Mouse (Mus musculus): Measurements from ENCODE around the gene Gpn1.

DNA sequence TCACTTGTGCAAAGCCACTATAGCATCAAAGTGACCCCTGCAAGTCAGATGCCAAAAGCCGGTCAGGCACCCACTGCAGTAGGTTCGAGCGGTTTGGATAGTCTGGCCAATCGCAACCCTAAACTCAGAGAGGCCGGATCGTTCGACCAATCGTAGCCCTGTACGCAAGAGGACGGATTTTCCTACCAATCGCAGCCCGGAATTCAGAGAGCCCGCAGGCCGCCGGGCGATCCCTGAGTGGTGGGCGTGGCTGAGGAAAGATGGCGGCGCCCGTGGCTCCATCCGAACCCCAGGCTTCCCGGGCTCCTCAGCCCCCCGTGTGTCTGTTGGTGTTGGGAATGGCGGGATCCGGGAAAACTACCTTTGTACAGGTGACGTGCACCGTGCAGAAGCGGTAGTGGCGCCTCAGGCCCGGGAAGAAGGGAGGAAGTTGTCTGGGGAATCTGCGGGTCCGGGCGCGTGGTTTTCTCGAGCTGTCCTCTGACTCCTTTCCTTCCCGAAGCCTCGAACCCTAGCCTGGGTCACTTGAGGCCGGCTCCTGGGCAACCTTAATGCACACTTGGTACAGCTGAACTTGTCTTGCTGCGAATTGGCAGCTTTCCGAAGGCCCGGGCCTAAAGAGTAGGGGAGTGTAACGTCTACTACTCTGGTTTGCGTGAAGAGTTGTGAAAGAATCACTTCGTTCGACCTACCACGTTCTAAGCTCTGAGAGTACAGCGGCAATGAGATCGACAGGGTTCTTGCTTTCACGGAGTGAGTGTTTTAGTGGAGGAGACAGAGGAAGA is at the start of gene Gpn1:
- TF ChIP-seq POLR2A (IDR thresholded peaks at IDR 0.05; ENCODE audit: insufficient read length, low read depth): peak; percentile 68
- TF ChIP-seq TCF12 (IDR thresholded peaks at IDR 0.05; ENCODE audit: insufficient read depth, poor library complexity, severe bottlenecking): no peak
- no peak for TF ChIP-seq E2F4 (IDR thresholded peaks at IDR 0.05; ENCODE audit: insufficient read depth)
- peak; percentile 31 for TF ChIP-seq POLR2AphosphoS2 (IDR thresholded peaks at IDR 0.05; ENCODE audit: insufficient read length, low read depth)
- TF ChIP-seq USF1 (IDR thresholded peaks at IDR 0.05; ENCODE audit: low read depth): no peak
- TF ChIP-seq TCF3 (IDR thresholded peaks at IDR 0.05; ENCODE audit: insufficient read length, low read depth): no peak
- no peak for TF ChIP-seq MAX (IDR thresholded peaks at IDR 0.05; ENCODE audit: low read depth)
- TF ChIP-seq CEBPB (IDR thresholded peaks at IDR 0.05; ENCODE audit: insufficient read depth, poor library complexity, severe bottlenecking): no peak
- no peak for TF ChIP-seq MYOG (IDR thresholded peaks at IDR 0.05; ENCODE audit: control insufficient read depth in 1 of 3, insufficient read depth in 1 of 3, insufficient read length in 2 of 3, low read depth in 2 of 3)
- no peak for TF ChIP-seq REST (IDR thresholded peaks at IDR 0.05; ENCODE audit: insufficient read depth, insufficient read length)
